Mouse (Mus musculus) myocyte (in vitro differentiated cells): ENCODE results near the gene Fbxo10.

ENCODE experiments used
- CEBPB ChIP-seq: IDR thresholded peaks from 2 replicates; pipeline ENCODE4 v1.6.1; 2011; ENCODE audit warnings: mild to moderate bottlenecking, moderate library complexity; ENCODE audit not compliant: poor library complexity, insufficient read depth, severe bottlenecking
- E2F4 ChIP-seq: IDR thresholded peaks from one replicate; pipeline ENCODE4 v1.6.1; 2011; ENCODE audit warnings: mild to moderate bottlenecking, control low read depth, moderate library complexity; ENCODE audit not compliant: insufficient read depth
- MAX ChIP-seq: IDR thresholded peaks from one replicate; pipeline ENCODE4 v1.6.1; 2011; ENCODE audit warnings: low read depth, mild to moderate bottlenecking, control low read depth
- POLR2A ChIP-seq: IDR thresholded peaks from one replicate; pipeline ENCODE4 v1.6.1; 2011; ENCODE audit warnings: low read depth, mild to moderate bottlenecking, control low read depth, moderate library complexity; ENCODE audit not compliant: insufficient read length
- SRF ChIP-seq: IDR thresholded peaks from one replicate; pipeline ENCODE4 v1.6.1; 2011; ENCODE audit warnings: low read depth; ENCODE audit not compliant: control insufficient read depth, insufficient read length

- TF ChIP-seq POLR2A (no peak), E2F4 (no peak), SRF (no peak), MAX (no peak), CEBPB (no peak)
Observed at GRCm38 (mm10) chr4:45036048-45036447, 48.4 kb downstream of the Fbxo10 start.
